Mouse (Mus musculus) layer of hippocampus, adult 18-20 months (tissue): ENCODE measurements around the gene Ovol3. TPM values are rescaled to one million over a fixed set of nuclear protein-coding genes. Genes with fewer than 3 reads are reported as not detected.

Experiments used
- DNase-seq, 2 experiments: peaks; one replicate each; pipeline ENCODE4 v3.0.0; 2022; ENCODE audit warnings: low spot score in 2 of 2
- total RNA-seq, 2 experiments: library from RNA; stranded (reverse); gene quantifications; 2 replicates each; pipeline ENCODE4 v1.2.3; 2021

Ovol3 gene
- total RNA-seq, 2 experiments from 2014 or later, result not detected

GRCm38 (mm10) chr7:30194884-30195283 lies 40.6 kb downstream of the Ovol3 start:
- DNase-seq, result peak; percentile 92 to 96

DNA sequence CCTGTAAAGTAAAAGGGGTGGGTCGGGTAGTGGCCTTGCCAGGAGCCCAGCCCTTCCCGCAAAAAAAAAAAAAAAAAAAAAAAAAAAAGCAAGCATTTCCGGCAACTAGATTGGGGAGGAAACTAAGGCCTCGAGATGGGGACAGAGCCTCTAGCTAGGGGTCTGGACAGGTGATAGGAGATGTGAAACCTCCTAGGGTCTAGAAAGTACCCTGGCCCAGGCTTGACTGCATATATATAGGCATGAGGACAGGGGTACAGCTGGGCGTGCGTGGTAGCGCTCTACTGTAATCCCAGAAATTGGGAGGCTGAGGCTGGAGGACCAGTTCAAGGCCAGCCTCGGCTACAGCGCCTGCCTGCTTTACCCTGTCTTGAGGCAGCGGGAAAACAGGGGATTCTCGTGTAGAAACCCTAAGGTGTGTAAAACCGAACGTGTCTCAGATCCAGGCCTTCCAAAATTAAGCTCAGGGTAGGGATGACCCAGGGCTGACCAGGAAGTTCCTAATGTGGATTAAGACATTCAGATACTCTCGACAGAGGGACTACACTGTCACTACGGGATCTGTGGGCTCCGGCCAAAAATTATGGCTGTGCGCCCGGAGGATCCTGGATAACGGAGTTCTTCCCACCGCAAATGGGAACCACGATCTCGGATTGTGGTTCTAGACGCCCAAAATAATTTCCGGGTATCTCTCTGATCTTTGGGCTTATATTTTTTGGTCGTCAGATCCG lies 41.3 kb downstream of the Ovol3 start:
- peak in 1 of 2 experiments; percentile 43 for DNase-seq

DNA sequence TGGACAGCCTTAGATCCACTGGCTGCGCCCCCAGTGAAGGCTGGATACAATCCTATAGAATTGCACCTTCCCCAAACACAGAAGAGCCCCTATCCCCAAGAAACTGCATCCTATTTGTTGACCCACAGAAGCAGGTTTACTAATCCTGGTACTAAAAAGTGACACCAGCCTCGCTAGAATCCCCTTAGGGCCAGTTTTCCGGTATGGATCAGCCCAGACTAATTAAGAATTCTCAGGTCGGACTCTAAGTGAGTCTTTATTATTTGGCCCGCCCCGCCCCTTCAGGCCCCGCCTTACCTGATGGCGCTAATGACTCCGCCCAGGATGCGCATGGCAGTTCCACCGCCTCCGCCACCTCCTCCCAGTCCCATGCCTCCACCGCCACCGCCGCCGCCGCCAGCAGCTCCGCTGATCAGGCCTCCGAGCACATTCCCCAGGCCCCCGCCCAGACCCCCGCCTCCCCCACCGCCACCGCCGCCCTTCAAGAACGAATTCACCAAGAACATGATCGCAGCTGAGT lies 41.9 kb downstream of the Ovol3 start:
- DNase-seq, result peak; percentile 68 to 86

DNA sequence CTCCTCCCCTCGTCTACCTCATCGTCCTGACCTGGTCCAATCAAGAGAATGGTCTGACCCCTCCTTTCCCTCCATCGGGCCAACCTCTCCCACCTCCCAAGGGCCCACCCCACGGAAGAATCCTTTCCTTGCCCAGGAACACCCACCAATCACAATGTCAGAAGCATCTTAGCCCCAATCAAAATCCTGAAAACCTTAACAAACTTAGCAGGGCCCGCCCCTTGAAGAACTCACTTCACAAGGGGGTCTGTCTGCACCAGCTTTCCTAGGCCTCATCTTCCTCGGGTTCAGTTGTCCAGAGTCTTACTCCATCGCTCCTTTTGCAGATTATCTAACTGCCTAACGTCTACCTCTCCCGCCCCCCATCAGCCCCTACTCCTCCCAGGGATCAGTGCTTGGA lies 42.5 kb downstream of the Ovol3 start:
- no peak for DNase-seq

- no peak for DNase-seq
Measured at GRCm38 (mm10) chr7:30192088-30192487, 43.4 kb downstream of the Ovol3 start.

DNA sequence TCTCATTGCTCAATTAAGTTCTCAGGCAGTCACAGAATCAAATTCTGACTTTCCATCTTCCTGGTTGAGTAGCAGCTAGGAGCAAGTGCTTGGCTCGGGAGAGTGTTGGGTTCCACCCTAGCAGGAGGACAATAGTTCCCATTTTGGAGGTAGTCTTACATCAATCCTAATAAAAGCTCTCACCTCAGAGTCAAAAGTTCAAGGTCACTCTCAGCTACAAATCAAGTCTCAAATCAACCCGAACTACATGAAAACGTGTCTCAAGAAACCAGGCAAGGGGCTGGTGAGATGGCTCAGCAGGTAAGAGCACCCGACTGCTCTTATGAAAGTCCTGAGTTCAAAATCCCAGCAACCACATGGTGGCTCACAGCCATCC lies 46.4 kb downstream of the Ovol3 start:
- no peak for DNase-seq

DNA sequence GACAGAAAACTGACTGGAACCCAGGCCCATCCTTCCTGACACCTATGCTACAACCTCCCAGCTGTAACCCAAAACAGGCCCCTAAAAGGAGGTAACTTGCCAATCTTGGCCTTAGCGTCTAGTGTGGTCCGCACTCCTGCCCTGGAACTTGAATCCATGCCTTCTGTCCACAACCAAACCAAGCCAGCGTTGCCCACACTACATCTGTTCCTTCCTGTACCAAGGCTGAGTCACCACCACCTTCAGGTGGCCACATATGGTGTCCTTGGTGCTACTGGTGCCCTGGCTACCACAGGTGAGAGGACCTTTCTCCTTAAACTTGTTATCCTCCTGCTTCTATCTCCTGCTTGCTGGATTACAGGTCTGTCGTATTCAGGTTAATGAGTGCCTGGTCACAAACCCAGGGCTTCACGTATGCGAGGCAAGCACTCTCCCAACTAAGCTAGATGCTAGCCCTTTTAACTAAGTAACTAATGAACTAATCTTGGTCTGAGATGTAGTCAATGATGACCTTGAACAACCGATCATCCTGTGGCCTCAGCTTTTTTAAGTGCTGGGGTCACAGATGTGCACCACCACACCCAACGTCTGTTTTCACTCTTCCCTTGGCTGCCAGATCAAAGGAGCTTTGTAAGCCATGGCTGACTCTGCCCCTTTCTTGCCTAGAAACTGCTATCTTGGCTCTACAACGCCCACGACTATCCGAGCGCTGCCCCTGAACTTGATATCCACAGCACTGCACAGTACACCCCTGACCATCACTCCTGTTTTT lies 47.0 kb downstream of the Ovol3 start:
- DNase-seq, result no peak

- DNase-seq, result no peak
Measured at GRCm38 (mm10) chr7:30184641-30185348, 50.7 kb downstream of the Ovol3 start.

DNA sequence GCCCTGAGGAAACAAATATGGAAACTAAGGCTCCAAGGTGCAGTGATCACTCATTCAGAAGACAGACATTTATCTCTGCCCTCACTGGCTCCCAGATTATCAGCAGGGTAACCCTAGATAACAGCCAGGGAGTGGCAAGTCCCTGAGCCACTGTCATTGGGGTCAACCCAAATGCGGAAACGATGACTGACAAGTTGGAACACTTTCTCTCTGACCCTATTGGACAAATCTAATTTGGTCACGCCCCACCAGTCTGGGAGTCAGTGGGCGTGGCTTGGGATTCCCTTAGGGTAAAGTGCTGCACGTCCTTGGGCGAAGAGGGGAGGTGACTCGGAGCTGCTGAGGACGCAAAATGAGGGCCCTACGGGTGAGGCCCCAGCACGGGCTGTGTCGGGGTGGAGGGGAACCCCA lies 51.6 kb downstream of the Ovol3 start, which contains the start of gene Cox7a1:
TSS of gene Cox7a1 (plus strand) at position 266 of the 411 bp plus-strand sequence.
- DNase-seq, result peak in 1 of 2 experiments; percentile 51

Other genes with a start within 250 kb of the Ovol3 start
- 10 to 100 TPM in 1 of 2 experiments, 1 to 10 TPM in 1; 8.9 to 11.2 TPM for gene Zfp14, start 184.3 kb downstream of the Ovol3 start, total RNA-seq
- gene Zfp82, start 162.8 kb downstream of the Ovol3 start, total RNA-seq, result 1 to 10 TPM; 4.7 to 4.9 TPM
- gene Gm26920, start 145.3 kb downstream of the Ovol3 start, total RNA-seq, result under 1 TPM in 1 of 2 experiments, not detected in 1; 0.64 TPM
- 1 to 10 TPM; 5.9 to 8.7 TPM for gene Zfp566, start 145.2 kb downstream of the Ovol3 start, total RNA-seq
- gene Zfp260, start 140.9 kb downstream of the Ovol3 start, total RNA-seq, result 10 to 100 TPM; 75.7 to 78.3 TPM
- 10 to 100 TPM; 29.8 to 34.3 TPM for gene Zfp382, start 113.8 kb downstream of the Ovol3 start, total RNA-seq
- gene Zfp146, start 66.0 kb downstream of the Ovol3 start, total RNA-seq, result 10 to 100 TPM; 48.3 to 53.7 TPM
- gene Cox7a1, start 51.6 kb downstream of the Ovol3 start, total RNA-seq, result 1 to 10 TPM; 3.1 to 4.6 TPM
- gene Capns1, start 36.9 kb downstream of the Ovol3 start, total RNA-seq, result 100 to 1,000 TPM; 205 to 227 TPM
- gene Polr2i, start 3.8 kb downstream of the Ovol3 start, total RNA-seq, result 10 to 100 TPM; 55.1 to 59.8 TPM
- gene Tbcb, start 3.5 kb downstream of the Ovol3 start, total RNA-seq, result 100 to 1,000 TPM; 128 to 131 TPM
- under 1 TPM in 1 of 2 experiments, not detected in 1; 0.33 TPM for gene Thap8, start 44.4 kb upstream of the Ovol3 start, total RNA-seq
- 1 to 10 TPM in 1 of 2 experiments, under 1 TPM in 1; 0.77 to 1.6 TPM for gene Wdr62, start 44.7 kb upstream of the Ovol3 start, total RNA-seq
- gene Clip3, start 56.0 kb upstream of the Ovol3 start, total RNA-seq, result 100 to 1,000 TPM; 461 to 466 TPM
- 10 to 100 TPM; 55.2 to 63.0 TPM for gene Alkbh6, start 73.0 kb upstream of the Ovol3 start, total RNA-seq
- 10 to 100 TPM; 10.5 to 10.9 TPM for gene Syne4, start 79.1 kb upstream of the Ovol3 start, total RNA-seq
- under 1 TPM; 0.30 to 0.43 TPM for gene E130208F15Rik, start 86.0 kb upstream of the Ovol3 start, total RNA-seq
- gene Sdhaf1, start 88.2 kb upstream of the Ovol3 start, total RNA-seq, result 1 to 10 TPM; 6.3 to 6.6 TPM
- gene Lrfn3, start 127.0 kb upstream of the Ovol3 start, total RNA-seq, result 10 to 100 TPM; 29.9 to 32.6 TPM
- gene Tyrobp, start 178.0 kb upstream of the Ovol3 start, total RNA-seq, result 10 to 100 TPM; 29.7 to 34.3 TPM
- under 1 TPM in 1 of 2 experiments, not detected in 1; 0.99 TPM for gene Hcst, start 184.1 kb upstream of the Ovol3 start, total RNA-seq
- 1 to 10 TPM; 3.0 to 4.2 TPM for gene Nfkbid, start 186.0 kb upstream of the Ovol3 start, total RNA-seq
- gene Aplp1, start 209.8 kb upstream of the Ovol3 start, total RNA-seq, result 1,000 to 10,000 TPM; 1,425 to 1,440 TPM
- gene Kirrel2, start 222.0 kb upstream of the Ovol3 start, total RNA-seq, result 10 to 100 TPM; 11.9 to 17.4 TPM
- gene Nphs1, start 222.6 kb upstream of the Ovol3 start, total RNA-seq, result 1 to 10 TPM in 1 of 2 experiments, under 1 TPM in 1; 0.96 to 1.8 TPM